Mouse (Mus musculus) liver, adult 2 months (tissue): Measurements from ENCODE around the gene Scd1. TPM values are rescaled to one million over a fixed set of nuclear protein-coding genes. Genes with fewer than 3 reads are reported as not detected.

Source experiments
- DNase-seq: peaks from one replicate; pipeline ENCODE4 v3.0.0-alpha.2; 2011; ENCODE audit warnings: low read depth, low spot score; ENCODE audit errors: extremely low read depth
- H3K27ac ChIP-seq: fragments of 200-500 bp; replicated peaks from 2 replicates; pipeline ENCODE4 v1.5.1; 2012; ENCODE audit warnings: low read depth, mild to moderate bottlenecking, control low read depth, inconsistent platforms, low read length; ENCODE audit not compliant: insufficient read depth
- H3K27me3 ChIP-seq: fragments of 200-500 bp; 2 replicates; pipeline ENCODE4 v1.6.1; 2012; ENCODE audit warnings: mild to moderate bottlenecking, moderate library complexity, low read length, inconsistent platforms; ENCODE audit not compliant: control insufficient read depth, insufficient read depth
- H3K36me3 ChIP-seq: fragments of 200-500 bp; 2 replicates; pipeline ENCODE4 v1.6.1; 2012; ENCODE audit warnings: low read length, inconsistent platforms; ENCODE audit not compliant: control insufficient read depth, insufficient read depth
- H3K4me1 ChIP-seq: fragments of 200-500 bp; 2 replicates; pipeline ENCODE4 v1.6.1; 2011; ENCODE audit warnings: low read length; ENCODE audit not compliant: control insufficient read depth, insufficient read depth
- H3K4me3 ChIP-seq: fragments of 200-500 bp; 2 replicates; pipeline ENCODE4 v1.5.1; 2011; ENCODE audit warnings: low read depth, mild to moderate bottlenecking, control low read depth, low read length, moderate library complexity; ENCODE audit not compliant: insufficient read depth
- H3K79me2 ChIP-seq: fragments of 200-500 bp; 2 replicates; pipeline ENCODE4 v1.6.1; 2012; ENCODE audit warnings: inconsistent platforms, mild to moderate bottlenecking, low read length, moderate library complexity; ENCODE audit not compliant: control insufficient read depth, insufficient read depth
- H3K9ac ChIP-seq: fragments of 200-500 bp; 2 replicates; pipeline ENCODE4 v1.6.1; 2012; ENCODE audit warnings: low read depth, mild to moderate bottlenecking, control low read depth, inconsistent platforms, low read length
- CTCF ChIP-seq: fragments of 200-500 bp; IDR thresholded peaks from 2 replicates; pipeline ENCODE4 v1.5.1; 2011; ENCODE audit warnings: low read depth, low read length, control low read depth
- POLR2A ChIP-seq: fragments of 200-500 bp; IDR thresholded peaks from 2 replicates; pipeline ENCODE4 v1.6.1; 2011; ENCODE audit warnings: low read length, control low read depth; ENCODE audit not compliant: insufficient read depth; ENCODE audit errors: extremely low read depth
- WGBS: fragments of 180-500 bp; shearing (Covaris S2); methylation state at CpG from one replicate; pipeline ENCODE4 v1.1.7; 2018; 5-methylcytosine and 5-hydroxymethylcytosine counted together
- polyA plus RNA-seq: library from polyadenylated mRNA; depleted of rRNA; stranded (reverse); fragments of >200 nt; gene quantifications from 2 replicates; pipeline ENCODE4 v1.2.3, GENCODE M21; 2012
- total RNA-seq: library from RNA; depleted of rRNA; stranded (reverse); fragments of >200 nt; gene quantifications from 2 replicates; pipeline ENCODE4 v1.2.3, GENCODE M21; 2014

Gene Scd1
- total and polyA plus RNA-seq, 2 experiments = 1,338 to 8,115 TPM

DNA sequence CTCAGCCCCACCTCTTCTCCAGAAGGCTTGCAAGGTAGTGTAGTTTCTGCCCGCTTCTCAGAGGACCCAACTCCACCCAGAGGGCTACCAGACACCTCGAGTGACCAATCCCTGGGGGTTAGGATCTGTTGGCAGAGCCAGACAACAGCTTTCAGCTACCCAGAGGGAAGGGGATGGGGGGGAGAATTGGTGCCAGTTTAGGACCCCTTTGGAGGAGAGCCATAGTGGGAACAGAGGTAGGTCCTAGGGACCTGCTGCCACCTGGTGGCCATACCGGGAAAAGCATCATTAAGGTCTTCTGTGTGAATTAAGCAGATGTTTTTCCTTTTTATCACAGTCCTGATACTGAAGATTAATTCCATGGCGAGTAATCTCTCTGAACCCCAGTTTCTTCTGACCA is 11.3 kb upstream of the Scd1 start:
- Histone ChIP-seq H3K79me2 (no peaks in the 10 kb centered on the region), H3K9ac (0 out of 2 replicates have a peak overlapping the region, but pooled peaks have one; percentile 34), H3K4me3 (no peak overlapping the region), H3K4me1 (peaks cover 32% of the 10 kb centered on the region), H3K27ac (peak overlapping the region; percentile 8; the same call in 1 of the 2 replicates), H3K36me3 (no peaks in the 10 kb centered on the region), H3K27me3 (no peaks in the 10 kb centered on the region)
- TF ChIP-seq POLR2A (no peak), CTCF (peak; percentile 85)
- 14% methylated on average over 4 of the region's 4 CpGs for WGBS
- peak; percentile 57 for DNase-seq

GRCm38 (mm10) chr19:44418544-44418943 is 10.9 kb upstream of the Scd1 start:
- no peaks in the 10 kb centered on the region for H3K36me3 ChIP-seq

DNA sequence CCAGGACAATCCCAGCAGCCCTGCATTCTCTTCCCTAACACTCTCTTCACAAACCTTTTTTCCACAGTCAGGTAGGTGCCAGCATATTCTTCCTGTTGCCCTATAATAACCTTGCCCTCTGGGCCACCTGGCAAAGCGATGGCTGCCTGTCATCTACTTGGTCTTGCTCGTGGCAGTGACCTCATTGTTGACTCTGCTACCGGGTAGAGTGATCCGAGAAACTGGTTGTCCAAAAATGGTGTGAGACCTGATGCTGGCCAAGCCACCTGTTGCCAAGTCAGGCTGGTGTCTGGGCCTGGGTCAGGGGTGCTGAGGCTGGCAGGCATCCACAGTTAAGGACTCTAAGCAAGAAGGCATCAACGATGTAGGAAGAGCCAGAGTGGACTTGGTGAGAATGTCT is 10.4 kb upstream of the Scd1 start:
- Histone ChIP-seq H3K36me3 (no peaks in the 10 kb centered on the region), H3K79me2 (no peaks in the 10 kb centered on the region), H3K4me1 (peaks cover 32% of the 10 kb centered on the region), H3K27ac (peak overlapping the region; percentile 24; the same call in 1 of the 2 replicates), H3K4me3 (no peak overlapping the region), H3K27me3 (no peaks in the 10 kb centered on the region), H3K9ac (peak overlapping the region; percentile 4)
- WGBS = 16% methylated on average over 5 of the region's 5 CpGs
- TF ChIP-seq POLR2A = no peak
- no peak for TF ChIP-seq CTCF
- DNase-seq = peak; percentile 98

More at GRCm38 (mm10) chr19:44418544-44418943, 10.9 kb upstream of the Scd1 start:
- TF ChIP-seq CTCF (no peak), POLR2A (no peak)
- WGBS = 46% methylated on average over 9 of the region's 9 CpGs
- peak overlapping the region; percentile 34 for H3K9ac ChIP-seq
- no peak overlapping the region for H3K4me3 ChIP-seq
- no peaks in the 10 kb centered on the region for H3K27me3 ChIP-seq
- peak; percentile 72 for DNase-seq
- H3K27ac ChIP-seq = peak overlapping the region; percentile 24
- H3K4me1 ChIP-seq = peaks cover 32% of the 10 kb centered on the region
- H3K79me2 ChIP-seq = no peaks in the 10 kb centered on the region

DNA sequence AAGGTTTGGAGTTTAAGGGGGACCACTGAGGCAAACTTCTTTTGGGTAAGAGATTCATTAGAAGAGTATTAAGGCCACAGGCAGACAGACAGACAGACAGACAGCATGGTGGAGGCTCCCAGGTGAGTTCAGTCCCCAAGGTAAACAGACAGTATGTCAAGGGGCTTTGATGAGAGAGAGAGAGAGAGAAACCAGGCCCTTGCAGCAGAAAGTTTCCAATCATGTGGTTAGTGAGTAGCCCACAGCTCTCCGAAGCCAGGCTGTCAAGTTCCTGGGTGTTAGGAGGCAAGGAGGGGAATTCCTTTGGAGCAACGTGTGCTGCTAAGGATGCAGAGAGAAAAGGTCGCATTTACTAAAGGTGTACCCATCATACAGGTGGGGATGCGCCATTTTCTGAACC is 9.8 kb upstream of the Scd1 start:
- Histone ChIP-seq H3K36me3 (no peaks in the 10 kb centered on the region), H3K27ac (peak overlapping the region; percentile 6), H3K4me3 (no peak overlapping the region), H3K9ac (no peak overlapping the region), H3K79me2 (no peaks in the 10 kb centered on the region), H3K27me3 (no peaks in the 10 kb centered on the region), H3K4me1 (peaks cover 32% of the 10 kb centered on the region)
- DNase-seq = no peak
- no peak for TF ChIP-seq POLR2A
- no peak for TF ChIP-seq CTCF
- WGBS = 82% methylated on average over 4 of the region's 4 CpGs

DNA sequence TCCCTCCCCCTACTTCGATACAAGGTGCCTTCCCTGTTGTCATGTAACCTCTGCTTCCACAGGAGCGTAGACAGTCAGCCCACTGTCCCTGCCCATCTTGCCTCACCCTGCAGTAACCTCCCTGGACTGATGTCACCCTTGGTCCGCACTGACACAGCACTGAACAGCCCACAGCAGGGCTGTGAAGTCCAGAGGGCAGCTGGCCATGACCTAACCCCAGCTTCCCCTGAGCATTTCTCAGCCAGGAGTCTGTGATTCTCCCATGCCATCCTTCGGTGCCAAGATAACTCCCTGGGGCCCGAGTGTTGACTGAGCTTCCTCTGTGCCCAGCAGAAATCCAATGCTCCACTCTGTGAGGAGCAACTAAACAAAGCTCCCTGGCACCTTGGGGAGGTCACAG is 8.6 kb upstream of the Scd1 start:
- no peak overlapping the region for H3K9ac ChIP-seq
- DNase-seq = peak; percentile 97
- WGBS = 13% methylated on average over 5 of the region's 5 CpGs
- TF ChIP-seq POLR2A = no peak
- TF ChIP-seq CTCF = no peak
- H3K4me3 ChIP-seq = no peak overlapping the region
- no peaks in the 10 kb centered on the region for H3K79me2 ChIP-seq
- no peaks in the 10 kb centered on the region for H3K27me3 ChIP-seq
- no peaks in the 10 kb centered on the region for H3K36me3 ChIP-seq
- H3K27ac ChIP-seq = peak overlapping the region; percentile 47
- peaks cover 32% of the 10 kb centered on the region for H3K4me1 ChIP-seq

DNA sequence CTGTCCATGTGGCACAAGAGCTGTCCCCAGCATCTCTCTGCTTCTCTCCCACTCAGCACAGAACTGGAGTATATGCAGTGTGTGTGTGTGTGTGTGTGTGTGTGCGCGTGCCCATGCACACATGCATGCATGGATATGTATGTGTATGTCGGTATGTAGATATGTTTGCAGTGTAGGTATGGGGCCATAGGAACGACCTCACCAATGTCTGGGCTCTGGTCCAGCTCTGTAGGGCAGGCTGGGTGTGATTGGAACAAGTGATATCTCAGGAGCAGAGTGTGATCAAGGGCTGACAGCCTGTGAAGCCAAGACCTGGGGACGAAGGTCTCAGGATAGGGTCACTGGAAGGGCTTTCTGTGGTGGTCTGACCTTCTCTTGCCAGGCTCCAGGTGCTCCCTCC is 7.8 kb upstream of the Scd1 start:
- no peaks in the 10 kb centered on the region for H3K27me3 ChIP-seq
- no peak overlapping the region for H3K9ac ChIP-seq
- H3K36me3 ChIP-seq = no peaks in the 10 kb centered on the region
- H3K27ac ChIP-seq = no peak overlapping the region
- DNase-seq = no peak
- H3K4me3 ChIP-seq = no peak overlapping the region
- TF ChIP-seq POLR2A = no peak
- TF ChIP-seq CTCF = no peak
- WGBS = 57% methylated on average over 5 of the region's 5 CpGs
- H3K4me1 ChIP-seq = peaks cover 32% of the 10 kb centered on the region
- no peaks in the 10 kb centered on the region for H3K79me2 ChIP-seq
